In the genomic region with DNA sequence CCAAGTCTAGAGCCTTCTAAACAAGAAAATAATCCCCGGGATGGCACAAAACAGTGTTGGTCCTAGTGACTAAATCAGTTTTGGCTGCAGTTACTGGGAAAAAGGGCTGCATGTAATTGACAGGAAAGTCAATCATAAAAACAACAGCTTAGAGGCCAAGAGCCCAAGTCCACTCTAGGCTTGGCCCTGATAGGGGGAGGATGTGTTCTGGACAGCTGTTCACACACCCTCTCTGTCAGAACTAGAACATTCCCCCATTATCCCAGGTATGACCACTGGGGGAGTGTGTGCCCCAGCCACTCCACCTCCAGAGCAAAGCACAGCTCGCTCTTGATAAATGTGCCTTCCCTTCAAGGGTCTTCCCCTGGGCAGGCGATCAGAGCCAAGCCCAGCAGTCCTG, we compare ENCODE assay signal across 9 mouse cellular contexts. TPM values are rescaled to one million over a fixed set of nuclear protein-coding genes. Genes with fewer than 3 reads are reported as not detected.
DNase-seq lines count a peak whose midpoint lies in the region; ATAC-seq and TF ChIP-seq lines count a peak whose summit lies in the region.
"Had no signal": no experiment of that assay in that cellular context is flagged by ENCODE, and none has a peak within 500 bp of the region (broad histone marks: within the 10 kb centered on the region; RNA-seq: fewer than 3 reads in every experiment).

No protein-coding gene starts in this region.

- peak in 2 of 3 experiments; percentile 7 to 14; a peak in 1 of 6 replicates for TF ChIP-seq CTCF in MEL (IDR thresholded peaks at IDR 0.05 in 2 of 3, conservative IDR thresholded peaks at IDR 0.05 in 1 of 3; ENCODE audit: control insufficient read depth in 1 of 3, insufficient read depth in 1 of 3, low read depth in 2 of 3, low read length in 3 of 3, poor library complexity in 1 of 3, severe bottlenecking in 1 of 3)

- H3K27ac ChIP-seq in hindbrain, embryonic 10.5 days = peak overlapping the region; percentile 85; the same call in 1 of the 2 replicates
- H3K27ac ChIP-seq in hindbrain, embryonic 11.5 days (ENCODE audit: low read depth, low read length) = no peak overlapping the region
- no peak overlapping the region for H3K27ac ChIP-seq in MEL (ENCODE audit: control insufficient read depth, low read depth, low read length)
- H3K27ac ChIP-seq in embryonic facial prominence, embryonic 13.5 days = peak overlapping the region; percentile 44; the same call in 1 of the 2 replicates
- H3K27ac ChIP-seq in kidney, embryonic 16.5 days (ENCODE audit: low read length) = peak overlapping the region; percentile 16; the same call in 1 of the 2 replicates

- no peak for ATAC-seq in hindbrain, embryonic 11.5 days (ENCODE audit: low FRiP score)
- ATAC-seq in embryonic facial prominence, embryonic 13.5 days (ENCODE audit: insufficient number of reproducible peaks, insufficient read depth, low FRiP score, low TSS enrichment, low read depth) = no peak
- ATAC-seq in kidney, embryonic 16.5 days (ENCODE audit: low FRiP score, low TSS enrichment) = peak; percentile 25; the same call in 1 of the 2 replicates
- no peak for ATAC-seq in erythroid progenitor cell, adult 5-6 weeks (replicated peaks; ENCODE audit: low FRiP score, poor library complexity, severe bottlenecking)

- H3K27me3 ChIP-seq in hindbrain, embryonic 10.5 days (ENCODE audit: insufficient read depth, poor library complexity, severe bottlenecking) = no peaks in the 10 kb centered on the region
- no peaks in the 10 kb centered on the region for H3K27me3 ChIP-seq in hindbrain, embryonic 11.5 days (ENCODE audit: control insufficient read depth, insufficient read depth, low read length)
- H3K27me3 ChIP-seq in MEL (ENCODE audit: control insufficient read depth in 1 of 2, insufficient read depth in 2 of 2, low read length in 2 of 2) = no peaks in the 10 kb centered on the region
- H3K27me3 ChIP-seq in embryonic facial prominence, embryonic 13.5 days = no peaks in the 10 kb centered on the region
- no peaks in the 10 kb centered on the region for H3K27me3 ChIP-seq in kidney, embryonic 16.5 days (ENCODE audit: insufficient read depth, low read length)

- no peak for TF ChIP-seq RAD21 in MEL (IDR thresholded peaks at IDR 0.05; ENCODE audit: low read depth, low read length)

- H3K4me1 ChIP-seq in hindbrain, embryonic 10.5 days (replicated peaks) = peaks cover 18% of the 10 kb centered on the region
- H3K4me1 ChIP-seq in hindbrain, embryonic 11.5 days (replicated peaks; ENCODE audit: control insufficient read depth, insufficient read depth, low read length) = 0 out of 2 replicates have a peak, but pooled peaks cover 5% of the 10 kb centered on the region
- H3K4me1 ChIP-seq in MEL (ENCODE audit: control insufficient read depth in 1 of 2, insufficient read depth in 2 of 2, low read length in 2 of 2) = no peaks in the 10 kb centered on the region
- H3K4me1 ChIP-seq in embryonic facial prominence, embryonic 13.5 days = peaks cover 21% of the 10 kb centered on the region
- peaks cover 30% of the 10 kb centered on the region for H3K4me1 ChIP-seq in kidney, embryonic 16.5 days (ENCODE audit: insufficient read depth, low read length)

- no peaks in the 10 kb centered on the region for H3K9me3 ChIP-seq in hindbrain, embryonic 10.5 days
- H3K9me3 ChIP-seq in hindbrain, embryonic 11.5 days (ENCODE audit: control insufficient read depth, low read length) = no peaks in the 10 kb centered on the region
- H3K9me3 ChIP-seq in MEL (replicated peaks; ENCODE audit: insufficient read depth, low read length) = no peaks in the 10 kb centered on the region
- no peaks in the 10 kb centered on the region for H3K9me3 ChIP-seq in embryonic facial prominence, embryonic 13.5 days
- H3K9me3 ChIP-seq in kidney, embryonic 16.5 days (ENCODE audit: low read length) = no peaks in the 10 kb centered on the region
- H3K9me3 ChIP-seq: G1E had no signal

- no peak for TF ChIP-seq POLR2A in MEL (IDR thresholded peaks at IDR 0.05; ENCODE audit: control insufficient read depth in 1 of 2, insufficient read depth in 1 of 2, low read depth in 1 of 2, low read length in 2 of 2, poor library complexity in 1 of 2)

- H3K9ac ChIP-seq in hindbrain, embryonic 11.5 days (ENCODE audit: low read depth, low read length) = no peak overlapping the region
- no peak overlapping the region for H3K9ac ChIP-seq in MEL (ENCODE audit: control insufficient read depth, low read depth, low read length, poor library complexity, severe bottlenecking)
- no peak overlapping the region for H3K9ac ChIP-seq in embryonic facial prominence, embryonic 13.5 days
- H3K9ac ChIP-seq in kidney, embryonic 16.5 days (replicated peaks; ENCODE audit: low read length) = peak overlapping the region; percentile 33; the same call in 1 of the 2 replicates

- peaks cover 56% of the 10 kb centered on the region for H3K79me2 ChIP-seq in MEL (ENCODE audit: control insufficient read depth, insufficient read depth, low read length, poor library complexity)

- no peak overlapping the region for H3K4me3 ChIP-seq in hindbrain, embryonic 10.5 days
- H3K4me3 ChIP-seq in hindbrain, embryonic 11.5 days (ENCODE audit: low read depth, low read length) = no peak overlapping the region
- H3K4me3 ChIP-seq in MEL (ENCODE audit: control insufficient read depth in 1 of 2, insufficient read depth in 1 of 2, low read depth in 2 of 2, low read length in 2 of 2) = no peak overlapping the region
- no peak overlapping the region for H3K4me3 ChIP-seq in embryonic facial prominence, embryonic 13.5 days
- H3K4me3 ChIP-seq in kidney, embryonic 16.5 days (ENCODE audit: low read length) = no peak overlapping the region

- no peak for DNase-seq in hindbrain, embryonic 10.5 days (ENCODE audit: low spot score)
- DNase-seq in hindbrain, embryonic 11.5 days (ENCODE audit: low spot score) = no peak
- DNase-seq in MEL (ENCODE audit: low read depth, low spot score) = no peak
- no peak for DNase-seq in right cerebral cortex, postnatal 25 days
- DNase-seq in layer of hippocampus, adult 18-20 months (ENCODE audit: low spot score in 2 of 2) = no peak

- WGBS in hindbrain, embryonic 10.5 days = 81% methylated on average over 3 of the region's 3 CpGs
- WGBS in hindbrain, embryonic 11.5 days = 81% methylated on average over 3 of the region's 3 CpGs
- 80% methylated on average over 3 of the region's 3 CpGs for WGBS in embryonic facial prominence, embryonic 13.5 days
- WGBS in kidney, embryonic 16.5 days = 54% methylated on average over 3 of the region's 3 CpGs

- no peak for TF ChIP-seq EP300 in MEL (IDR thresholded peaks at IDR 0.05; ENCODE audit: low read depth in 1 of 2, low read length in 2 of 2)

- H3K4me2 ChIP-seq in hindbrain, embryonic 11.5 days (replicated peaks; ENCODE audit: low read depth, low read length) = no peak overlapping the region
- H3K4me2 ChIP-seq in embryonic facial prominence, embryonic 13.5 days = no peak overlapping the region
- no peak overlapping the region for H3K4me2 ChIP-seq in kidney, embryonic 16.5 days (replicated peaks; ENCODE audit: low read depth, low read length)

- H3K36me3 ChIP-seq in hindbrain, embryonic 10.5 days = peaks cover 19% of the 10 kb centered on the region
- H3K36me3 ChIP-seq in hindbrain, embryonic 11.5 days (ENCODE audit: control insufficient read depth, insufficient read depth, low read length) = no peaks in the 10 kb centered on the region
- peaks cover 0 to 10% of the 10 kb centered on the region in 2 experiments; a peak in 2 of 4 replicates for H3K36me3 ChIP-seq in MEL (ENCODE audit: control insufficient read depth in 1 of 2, insufficient read depth in 2 of 2, low read length in 2 of 2)
- H3K36me3 ChIP-seq in embryonic facial prominence, embryonic 13.5 days = peaks cover 13% of the 10 kb centered on the region
- H3K36me3 ChIP-seq in kidney, embryonic 16.5 days (ENCODE audit: insufficient read depth, low read length) = peaks cover 10% of the 10 kb centered on the region

TF ChIP-seq in MEL, 35 proteins besides CTCF, POLR2A, EP300 and RAD21:
- TF ChIP-seq TCF12 (IDR thresholded peaks at IDR 0.05; ENCODE audit: low read depth, low read length) = no peak
- TF ChIP-seq RCOR1 (IDR thresholded peaks at IDR 0.05; ENCODE audit: low read depth, low read length) = no peak
- TF ChIP-seq MEF2A (IDR thresholded peaks at IDR 0.05; ENCODE audit: extremely low read depth, insufficient replicate concordance, low read depth, low read length, poor library complexity, severe bottlenecking) = no peak
- TF ChIP-seq ZKSCAN1 (IDR thresholded peaks at IDR 0.05; ENCODE audit: low read depth, low read length) = no peak
- TF ChIP-seq MYB (IDR thresholded peaks at IDR 0.05; ENCODE audit: low read depth, low read length) = no peak
- no peak for TF ChIP-seq TBP (IDR thresholded peaks at IDR 0.05; ENCODE audit: low read depth, low read length)

RNA-seq across cellular contexts. Expression of a gene that starts 14.7 kb away (rescaled TPM):
- polyA plus RNA-seq in hindbrain, embryonic 10.5 days (2016; fragmentation: Nextera tagmentation; extraction: Ambion mirVana) = 17.7 and 19.6 TPM in 2 replicates
- polyA plus RNA-seq in hindbrain, embryonic 11.5 days (2014; fragmentation: Nextera tagmentation; extraction: Ambion mirVana) = 14.0 and 14.2 TPM in 2 replicates
- total RNA-seq in MEL (2012; rRNA removed) = 63.0 and 70.5 TPM in 2 replicates
- polyA plus RNA-seq in MEL (2012; ENCODE audit: insufficient read depth in 1 of 2, insufficient read length in 2 of 2, low read depth in 1 of 2, low replicate concordance in 2 of 2, missing spikeins in 1 of 2) = 10 to 100 TPM; 39.0 to 59.6 TPM
- polyA plus RNA-seq in embryonic facial prominence, embryonic 13.5 days (2015; fragmentation: Nextera tagmentation; extraction: Ambion mirVana) = 16.0 and 18.7 TPM in 2 replicates
- 23.7 and 24.3 TPM in 2 replicates for polyA plus RNA-seq in kidney, embryonic 16.5 days (2015; fragmentation: Nextera tagmentation; extraction: Ambion mirVana)
- total RNA-seq in erythroid progenitor cell, adult 5-6 weeks (2015; ENCODE audit: low replicate concordance) = 0.42 TPM in 1 of 2 replicates, not detected in the other
- total RNA-seq in erythroid progenitor cell, adult 5-6 weeks (2017; ENCODE audit: low replicate concordance) = 3.3 and 7.1 TPM in 2 replicates
- total RNA-seq in layer of hippocampus, adult 18-20 months (2021) = 10 to 100 TPM; 40.9 to 42.9 TPM

Comparison
In these comparisons a context has a peak if more than half of its experiments do, and no peak if none do; other contexts are left out.
1. H3K27ac ChIP-seq: peak in hindbrain, embryonic 10.5 days (single experiment), embryonic facial prominence, embryonic 13.5 days (single experiment) and kidney, embryonic 16.5 days (single experiment); none in hindbrain, embryonic 11.5 days (single experiment) and MEL (single experiment).